Mouse (Mus musculus) adrenal gland, postnatal 4 days (tissue): Measurements from ENCODE around the gene Lrrc8c. TPM values are rescaled to one million over a fixed set of nuclear protein-coding genes. Genes with fewer than 3 reads are reported as not detected.
A peak's percentile ranks its signal among the peaks of the same experiment; 100 is the strongest.

Source experiments
- DNase-seq, 2 experiments: peaks; one replicate each; pipeline ENCODE4 v3.0.0; 2021 to 2022; ENCODE audit warnings: low spot score in 2 of 2, mixed read lengths in 2 of 2
- total RNA-seq, 2 experiments: library from RNA; stranded (reverse); gene quantifications; 2 replicates each; pipeline ENCODE4 v1.2.3; 2021

The Lrrc8c gene
- total RNA-seq, 2 experiments from 2014 or later: 29.7 to 36.3 TPM

GRCm38 (mm10) chr5:105500132-105501121 is 18.8 kb upstream of the Lrrc8c start:
- DNase-seq: no peak

- no peak for DNase-seq
These were observed 18.1 kb upstream of the Lrrc8c start for GRCm38 (mm10) chr5:105501136-105501535.

- no peak for DNase-seq
These were observed 10.4 kb upstream of the Lrrc8c start for GRCm38 (mm10) chr5:105508813-105509212.

GRCm38 (mm10) chr5:105512297-105512696 is 6.9 kb upstream of the Lrrc8c start:
- DNase-seq: no peak

GRCm38 (mm10) chr5:105515532-105515931 is 3.7 kb upstream of the Lrrc8c start:
- no peak for DNase-seq

GRCm38 (mm10) chr5:105516290-105516689 is 2.9 kb upstream of the Lrrc8c start:
- DNase-seq: no peak

- no peak for DNase-seq
These were observed 1.1 kb upstream of the Lrrc8c start for GRCm38 (mm10) chr5:105517992-105518625.

GRCm38 (mm10) chr5:105518626-105519095 is 527 bp upstream of the Lrrc8c start:
- DNase-seq: no peak

GRCm38 (mm10) chr5:105519976-105520300 is 750 bp downstream of the Lrrc8c start:
- DNase-seq: no peak

- DNase-seq: no peak
These were observed 1.3 kb downstream of the Lrrc8c start for GRCm38 (mm10) chr5:105520442-105520965.

GRCm38 (mm10) chr5:105523452-105523851 is 4.3 kb downstream of the Lrrc8c start:
- DNase-seq: no peak

- DNase-seq: no peak
These were observed 5.8 kb downstream of the Lrrc8c start for GRCm38 (mm10) chr5:105525004-105525403.

GRCm38 (mm10) chr5:105526107-105526645 is 7.0 kb downstream of the Lrrc8c start:
- DNase-seq: no peak

GRCm38 (mm10) chr5:105526766-105527165 is 7.6 kb downstream of the Lrrc8c start:
- no peak for DNase-seq

GRCm38 (mm10) chr5:105527477-105528331 is 8.5 kb downstream of the Lrrc8c start:
- peak; percentile 20 to 25 for DNase-seq

- no peak for DNase-seq
These were observed 11.4 kb downstream of the Lrrc8c start for GRCm38 (mm10) chr5:105530576-105530975.

GRCm38 (mm10) chr5:105535186-105535585 is 16.0 kb downstream of the Lrrc8c start:
- DNase-seq: no peak

- no peak for DNase-seq
These were observed 17.0 kb downstream of the Lrrc8c start for GRCm38 (mm10) chr5:105536172-105536571.

- no peak for DNase-seq
These were observed 18.0 kb downstream of the Lrrc8c start for GRCm38 (mm10) chr5:105537101-105537723.

GRCm38 (mm10) chr5:105541051-105541450 is 21.9 kb downstream of the Lrrc8c start:
- no peak for DNase-seq
